ENCODE assay signal across 7 mouse cellular contexts in the genomic region with DNA sequence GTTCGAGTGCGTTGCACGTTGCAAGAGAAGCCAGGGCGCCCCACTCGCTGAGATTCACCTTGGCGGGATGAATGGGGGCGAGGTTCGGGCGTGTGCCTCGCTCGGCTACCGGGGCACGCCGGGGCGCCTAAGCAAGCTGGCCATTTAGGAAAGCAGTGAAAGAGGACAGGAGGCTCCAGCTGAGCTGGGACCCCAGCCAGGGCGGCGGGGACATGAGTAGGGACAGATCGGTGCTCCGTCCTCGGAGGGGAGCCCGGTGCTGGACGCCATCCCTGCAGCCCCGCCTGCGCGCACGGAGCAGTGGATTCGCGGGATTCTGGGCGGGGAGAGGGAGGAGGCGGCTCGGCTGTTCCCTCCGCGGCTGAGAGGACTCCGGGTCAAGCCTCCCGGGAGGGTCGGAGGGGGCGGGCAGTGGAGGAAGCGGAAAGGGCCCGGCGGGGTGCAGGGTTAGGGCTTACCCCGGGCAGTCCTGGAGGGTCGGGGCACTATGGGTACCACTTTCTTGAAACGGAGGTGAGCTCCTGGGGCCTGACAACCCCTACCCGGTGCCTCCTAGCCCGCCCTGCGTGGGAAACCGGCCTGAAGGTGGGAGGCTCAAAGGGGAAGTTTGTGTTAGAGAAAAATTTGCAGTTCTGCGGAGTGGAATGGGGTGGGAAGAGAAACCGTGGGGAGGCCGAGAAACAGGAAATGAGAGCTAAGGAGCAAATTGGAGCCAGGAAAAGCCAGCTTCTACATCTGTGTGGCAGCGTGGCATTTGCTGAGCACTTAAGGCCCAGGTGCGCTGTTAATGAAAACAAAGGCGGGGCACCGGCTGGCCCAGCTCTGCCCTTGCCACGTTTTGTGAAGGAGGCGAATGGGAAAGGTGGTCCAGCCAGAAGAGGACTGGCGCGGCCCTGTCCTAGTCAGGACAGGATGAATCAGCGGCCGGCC. TPM values are rescaled to one million over a fixed set of nuclear protein-coding genes. Genes with fewer than 3 reads are reported as not detected.
A peak's percentile ranks its signal among the peaks of the same experiment; 100 is the strongest.
DNase-seq lines count a peak whose midpoint lies in the region; ATAC-seq and TF ChIP-seq lines count a peak whose summit lies in the region.

No protein-coding gene starts in this region.

- peak; percentile 51 for DNase-seq in embryo, embryonic 11.5 days (ENCODE audit: low read depth, low spot score)
- DNase-seq in spleen, postnatal 14 days (ENCODE audit: low spot score in 2 of 2) = peak; percentile 1 to 7

- H3K9ac ChIP-seq in intestine, postnatal 0 days (ENCODE audit: low read depth, low read length) = peak overlapping the region; percentile 43
- H3K9ac ChIP-seq in limb, embryonic 12.5 days (replicated peaks) = peak overlapping the region; percentile 76
- H3K9ac ChIP-seq in midbrain, embryonic 13.5 days (replicated peaks) = peak overlapping the region; percentile 85

- H3K27ac ChIP-seq in bone marrow, adult 2 months (ENCODE audit: control insufficient read depth, insufficient read depth, low read depth, low read length, poor library complexity) = no peak overlapping the region
- no peak overlapping the region; the same call in 1 of the 2 replicates for H3K27ac ChIP-seq in intestine, postnatal 0 days (ENCODE audit: low read depth, low read length)
- H3K27ac ChIP-seq in limb, embryonic 12.5 days = peak overlapping the region; percentile 98
- H3K27ac ChIP-seq in midbrain, embryonic 13.5 days = peak overlapping the region; percentile 97

- H3K4me3 ChIP-seq in bone marrow, adult 2 months (replicated peaks; ENCODE audit: control insufficient read depth, low read depth, low read length) = peak overlapping the region; percentile 9
- H3K4me3 ChIP-seq in intestine, postnatal 0 days (ENCODE audit: low read depth, low read length) = peak overlapping the region; percentile 70
- H3K4me3 ChIP-seq in limb, embryonic 12.5 days (replicated peaks) = peak overlapping the region; percentile 53
- peak overlapping the region; percentile 51 for H3K4me3 ChIP-seq in midbrain, embryonic 13.5 days (replicated peaks)

- no peaks in the 10 kb centered on the region for H3K27me3 ChIP-seq in intestine, postnatal 0 days (replicated peaks; ENCODE audit: control insufficient read depth, insufficient read depth, low read length)
- H3K27me3 ChIP-seq in limb, embryonic 12.5 days = no peaks in the 10 kb centered on the region
- no peaks in the 10 kb centered on the region for H3K27me3 ChIP-seq in midbrain, embryonic 13.5 days

- H3K9me3 ChIP-seq in intestine, postnatal 0 days (ENCODE audit: control insufficient read depth) = no peaks in the 10 kb centered on the region
- H3K9me3 ChIP-seq in limb, embryonic 12.5 days = no peaks in the 10 kb centered on the region
- H3K9me3 ChIP-seq in midbrain, embryonic 13.5 days = no peaks in the 10 kb centered on the region

- H3K4me1 ChIP-seq in bone marrow, adult 2 months (ENCODE audit: control insufficient read depth, insufficient read depth, low read length) = no peaks in the 10 kb centered on the region; the same call in 1 of the 2 replicates
- no peaks in the 10 kb centered on the region for H3K4me1 ChIP-seq in intestine, postnatal 0 days (replicated peaks; ENCODE audit: control insufficient read depth, insufficient read depth, low read length)
- H3K4me1 ChIP-seq in limb, embryonic 12.5 days (replicated peaks) = peaks cover 27% of the 10 kb centered on the region
- peaks cover 32% of the 10 kb centered on the region for H3K4me1 ChIP-seq in midbrain, embryonic 13.5 days (replicated peaks)

- H3K4me2 ChIP-seq in intestine, postnatal 0 days (replicated peaks; ENCODE audit: low read depth) = peak overlapping the region; percentile 100
- peak overlapping the region; percentile 76 for H3K4me2 ChIP-seq in limb, embryonic 12.5 days
- peak overlapping the region; percentile 86 for H3K4me2 ChIP-seq in midbrain, embryonic 13.5 days (replicated peaks)

- ATAC-seq in granulocyte monocyte progenitor cell, adult 5-6 weeks (replicated peaks; ENCODE audit: poor library complexity, severe bottlenecking) = peak; percentile 51
- peak; percentile 60 for ATAC-seq in intestine, postnatal 0 days
- peak; percentile 16; the same call in 1 of the 2 replicates for ATAC-seq in limb, embryonic 12.5 days (ENCODE audit: insufficient number of reproducible peaks, insufficient read depth, low FRiP score, low TSS enrichment, low read depth)
- ATAC-seq in midbrain, embryonic 13.5 days = peak; percentile 55

- TF ChIP-seq CTCF in bone marrow, adult 2 months (IDR thresholded peaks at IDR 0.05; ENCODE audit: control insufficient read depth, insufficient read depth, low read length) = no peak
- TF ChIP-seq CTCF in intestine, postnatal 0 days (IDR thresholded peaks at IDR 0.05; ENCODE audit: low read depth) = no peak

- H3K36me3 ChIP-seq in intestine, postnatal 0 days (ENCODE audit: control insufficient read depth, insufficient read depth) = no peaks in the 10 kb centered on the region
- no peaks in the 10 kb centered on the region for H3K36me3 ChIP-seq in limb, embryonic 12.5 days
- no peaks in the 10 kb centered on the region for H3K36me3 ChIP-seq in midbrain, embryonic 13.5 days

- TF ChIP-seq POLR2A in bone marrow, adult 2 months (IDR thresholded peaks at IDR 0.05; ENCODE audit: borderline replicate concordance, control insufficient read depth, low read depth, low read length) = no peak

- 1% methylated on average over 60 of the region's 60 CpGs for WGBS in bone marrow, adult 2 months
- 2% methylated on average over 59 of the region's 60 CpGs for WGBS in intestine, postnatal 0 days
- under 1% methylated on average over 60 of the region's 60 CpGs for WGBS in limb, embryonic 12.5 days
- WGBS in midbrain, embryonic 13.5 days = under 1% methylated on average over 57 of the region's 60 CpGs

RNA-seq across cellular contexts. Expression of a gene that starts 1.4 kb away (rescaled TPM):
- not detected in 2 replicates for polyA plus RNA-seq in bone marrow, adult 2 months (2011; ENCODE audit: insufficient read depth, insufficient read length, low replicate concordance, missing spikeins)
- total RNA-seq in granulocyte monocyte progenitor cell, adult 5-6 weeks (2014; fragmentation: Nextera tagmentation) = 0.15 TPM in 1 of 2 replicates, not detected in the other
- 0.82 TPM in 1 of 2 replicates, not detected in the other for total RNA-seq in granulocyte monocyte progenitor cell, adult 5-6 weeks (2017)
- 2.7 and 3.1 TPM in 2 replicates for polyA plus RNA-seq in intestine, postnatal 0 days (2015; fragmentation: Nextera tagmentation; extraction: Ambion mirVana)
- 31.4 and 33.7 TPM in 2 replicates for polyA plus RNA-seq in limb, embryonic 12.5 days (2016; fragmentation: Nextera tagmentation; extraction: Ambion mirVana)
- polyA plus RNA-seq in midbrain, embryonic 13.5 days (2015; fragmentation: Nextera tagmentation; extraction: Ambion mirVana) = 58.9 and 66.1 TPM in 2 replicates

Comparison
In these comparisons a context has a peak if more than half of its experiments do, and no peak if none do; other contexts are left out.
1. H3K27ac ChIP-seq: peak in limb, embryonic 12.5 days (single experiment) and midbrain, embryonic 13.5 days (single experiment); none in bone marrow, adult 2 months (single experiment) and intestine, postnatal 0 days (single experiment).
2. H3K4me3 ChIP-seq: peak in every context shown above with its lines; median percentile 70 in intestine, postnatal 0 days; 53 in limb, embryonic 12.5 days; 51 in midbrain, embryonic 13.5 days; 9 in bone marrow, adult 2 months.
3. Peak in every context shown above with its lines, with median percentiles within 50 percentile points of each other: ATAC-seq, H3K4me2 ChIP-seq and H3K9ac ChIP-seq.